Mouse (Mus musculus) megakaryocyte, embryonic 14.5 days (primary cell): ENCODE measurements around the gene Ampd2. TPM values are rescaled to one million over a fixed set of nuclear protein-coding genes. Genes with fewer than 3 reads are reported as not detected.

ENCODE experiments used
- H3K27me3 ChIP-seq: replicated peaks from 2 replicates; pipeline ENCODE3; 2012; ENCODE audit warnings: inconsistent platforms
- H3K36me3 ChIP-seq: replicated peaks from 2 replicates; pipeline ENCODE3; 2012; ENCODE audit warnings: low read length, inconsistent platforms, mixed read lengths
- H3K4me1 ChIP-seq: 2 replicates; pipeline ENCODE4 v1.6.1; 2012; ENCODE audit warnings: inconsistent platforms
- H3K4me3 ChIP-seq: replicated peaks from 2 replicates; pipeline ENCODE3; 2012; ENCODE audit warnings: moderate library complexity, mild to moderate bottlenecking, inconsistent platforms
- H3K9me3 ChIP-seq: 2 replicates; pipeline ENCODE4 v1.6.1; 2012; ENCODE audit warnings: inconsistent platforms
- FLI1 ChIP-seq: IDR thresholded peaks from 2 replicates; pipeline ENCODE4 v1.6.1; 2012; ENCODE audit warnings: low read length, inconsistent platforms, mixed read lengths
- GATA1 ChIP-seq: IDR thresholded peaks from 3 replicates; pipeline ENCODE4 v1.6.1; 2012; ENCODE audit warnings: mixed read lengths, low read length, inconsistent platforms, borderline replicate concordance
- polyA plus RNA-seq: library from polyadenylated mRNA; stranded (reverse); fragments of >175 nt; gene quantifications from 2 replicates; pipeline ENCODE4 v1.2.3, GENCODE M21; 2012; ENCODE audit warnings: low replicate concordance; ENCODE audit not compliant: insufficient read depth

Ampd2 gene
- polyA plus RNA-seq, 1 experiment: 101 TPM

DNA sequence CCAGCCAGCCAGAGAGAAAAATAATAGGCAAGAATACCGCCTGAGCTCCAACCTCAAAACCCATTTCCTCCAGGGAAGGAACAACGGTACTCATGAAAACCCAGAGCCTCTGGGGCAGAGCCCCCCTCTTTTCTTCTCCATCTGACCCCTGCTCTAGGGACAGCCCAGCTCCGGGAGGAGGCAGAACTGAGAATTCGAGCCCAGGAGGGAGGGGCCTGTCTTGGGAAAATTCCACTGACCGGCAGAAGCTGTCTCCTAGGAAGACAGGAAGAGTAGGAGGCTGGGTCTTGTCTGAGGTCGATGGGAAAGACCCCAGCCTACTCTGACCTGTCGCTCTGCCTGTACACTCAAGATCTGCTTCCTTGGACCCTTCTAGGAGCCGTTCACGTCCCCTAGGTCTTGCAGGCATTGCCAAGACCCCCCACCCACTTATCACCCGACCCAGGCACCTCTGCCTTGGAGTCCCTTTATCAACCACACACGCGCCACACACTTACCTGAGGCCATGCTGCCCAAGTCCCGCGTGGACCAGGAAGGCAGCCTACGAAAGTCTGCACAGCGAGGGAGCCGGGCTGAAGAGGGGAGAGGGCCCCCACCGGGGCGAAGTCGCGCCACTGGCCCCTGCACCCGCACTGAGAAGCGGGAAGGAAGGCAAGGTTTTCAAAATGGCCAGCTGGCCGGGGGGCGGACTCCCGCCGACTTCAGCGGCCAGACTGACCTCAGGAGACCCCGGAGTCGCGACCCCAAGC is 556 bp downstream of the Ampd2 start:
- Histone ChIP-seq H3K27me3 (no peaks in the 10 kb centered on the region), H3K4me1 (peaks cover 86% of the 10 kb centered on the region), H3K36me3 (peaks cover 24% of the 10 kb centered on the region), H3K4me3 (peak overlapping the region; percentile 98), H3K9me3 (no peaks in the 10 kb centered on the region)
- no peak for TF ChIP-seq GATA1
- no peak for TF ChIP-seq FLI1

DNA sequence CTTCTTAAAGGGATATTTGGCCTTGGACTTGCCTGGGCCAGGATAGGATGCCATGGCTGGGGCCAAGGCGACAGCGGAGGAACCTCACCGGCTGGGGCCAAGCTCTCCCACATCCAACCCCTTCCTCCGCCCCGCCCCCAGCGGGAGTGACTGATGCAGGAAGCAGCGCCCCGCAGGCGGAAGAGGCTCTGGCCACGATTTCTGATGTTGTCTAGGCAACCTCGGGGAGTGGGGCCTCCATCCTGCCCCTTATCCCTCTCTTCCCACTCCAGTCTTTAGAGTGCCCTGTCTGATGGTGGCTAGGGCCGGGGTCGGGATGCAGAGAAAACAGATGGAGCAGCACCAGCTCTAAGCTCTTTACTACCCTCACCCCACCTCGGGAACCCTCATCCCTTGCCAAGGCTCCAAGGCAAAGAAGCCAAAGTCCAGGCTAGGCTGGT is 1.1 kb downstream of the Ampd2 start:
- Histone ChIP-seq H3K4me1 (peaks cover 89% of the 10 kb centered on the region), H3K36me3 (peaks cover 30% of the 10 kb centered on the region), H3K4me3 (peak overlapping the region; percentile 98), H3K27me3 (no peaks in the 10 kb centered on the region), H3K9me3 (no peaks in the 10 kb centered on the region)
- no peak for TF ChIP-seq GATA1
- no peak; the same call in 1 of the 2 replicates for TF ChIP-seq FLI1

DNA sequence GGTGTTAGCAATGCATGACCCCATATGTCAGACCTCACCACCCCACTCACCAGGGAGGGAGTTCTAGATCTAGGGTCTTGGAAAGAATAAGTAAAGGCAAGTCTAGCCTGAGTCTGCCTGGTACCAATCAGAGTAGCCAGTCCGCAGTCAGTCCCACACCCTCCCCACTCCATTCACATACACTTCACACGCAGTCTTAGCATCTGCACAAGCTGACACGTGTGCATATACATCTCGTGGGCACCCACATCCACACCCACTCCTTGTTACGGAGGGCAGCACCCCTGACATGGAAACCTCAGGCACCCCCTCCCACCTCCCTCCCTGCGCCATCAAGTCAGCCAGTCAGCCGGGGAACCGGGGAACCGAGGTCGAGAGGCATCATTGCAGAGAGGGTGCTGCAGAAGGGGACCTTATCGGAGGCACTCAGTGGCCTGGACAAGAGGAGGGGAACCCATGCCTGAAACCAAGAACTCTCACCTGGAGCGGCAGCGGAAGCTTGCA is 1.6 kb downstream of the Ampd2 start:
- Histone ChIP-seq H3K4me1 (peaks cover 89% of the 10 kb centered on the region), H3K4me3 (peak overlapping the region; percentile 98), H3K36me3 (peaks cover 34% of the 10 kb centered on the region), H3K27me3 (no peaks in the 10 kb centered on the region), H3K9me3 (no peaks in the 10 kb centered on the region)
- TF ChIP-seq FLI1: no peak

DNA sequence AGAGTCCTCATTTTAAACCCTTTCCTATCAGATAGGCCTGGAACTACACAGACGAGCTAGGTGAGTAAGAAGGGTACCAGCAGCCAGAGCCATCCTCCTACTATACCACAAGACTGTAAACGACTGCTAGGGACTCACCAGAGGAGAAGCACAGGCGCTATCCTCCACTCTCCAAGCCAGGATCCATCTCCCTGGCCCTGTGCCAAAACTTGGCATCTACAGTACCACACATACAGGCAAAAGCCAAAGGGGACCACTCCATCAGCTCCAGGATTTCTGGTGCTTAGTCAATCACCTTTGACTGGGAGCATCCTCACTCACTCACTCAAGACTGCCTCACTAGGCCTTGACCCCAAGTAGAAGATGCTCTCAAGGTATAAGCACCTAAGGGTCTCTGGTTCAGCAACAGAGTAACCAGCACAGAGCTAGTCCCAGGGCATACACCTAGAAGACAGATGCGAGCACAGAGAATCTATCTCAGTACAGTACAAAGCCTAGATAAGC is 2.5 kb downstream of the Ampd2 start:
- no peaks in the 10 kb centered on the region for H3K27me3 ChIP-seq
- H3K36me3 ChIP-seq: peaks cover 43% of the 10 kb centered on the region
- peak overlapping the region; percentile 98 for H3K4me3 ChIP-seq
- no peak for TF ChIP-seq FLI1
- no peak for TF ChIP-seq GATA1
- no peaks in the 10 kb centered on the region for H3K9me3 ChIP-seq
- H3K4me1 ChIP-seq: peaks cover 85% of the 10 kb centered on the region

DNA sequence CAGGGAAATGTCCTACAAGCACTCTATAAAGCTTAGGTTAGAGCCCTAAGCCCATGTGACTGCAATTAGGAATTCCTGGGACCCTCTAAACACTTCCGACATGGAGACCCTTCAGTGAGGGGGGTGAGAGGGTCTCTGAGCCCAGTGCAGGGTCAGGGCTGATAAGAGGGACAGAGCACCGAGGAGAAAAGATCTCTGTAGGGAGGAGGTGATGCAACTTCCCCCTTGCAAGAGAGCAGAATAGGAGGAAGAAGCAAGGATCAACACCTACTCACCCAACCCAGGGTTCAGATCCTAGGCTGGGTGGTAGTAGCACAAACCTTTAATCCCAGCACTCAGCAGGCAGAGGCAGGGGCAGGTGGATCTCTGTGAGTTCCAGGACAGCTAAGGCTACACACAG is 3.3 kb downstream of the Ampd2 start:
- peaks cover 82% of the 10 kb centered on the region for H3K4me1 ChIP-seq
- H3K4me3 ChIP-seq: peak overlapping the region; percentile 98
- H3K36me3 ChIP-seq: peaks cover 51% of the 10 kb centered on the region

DNA sequence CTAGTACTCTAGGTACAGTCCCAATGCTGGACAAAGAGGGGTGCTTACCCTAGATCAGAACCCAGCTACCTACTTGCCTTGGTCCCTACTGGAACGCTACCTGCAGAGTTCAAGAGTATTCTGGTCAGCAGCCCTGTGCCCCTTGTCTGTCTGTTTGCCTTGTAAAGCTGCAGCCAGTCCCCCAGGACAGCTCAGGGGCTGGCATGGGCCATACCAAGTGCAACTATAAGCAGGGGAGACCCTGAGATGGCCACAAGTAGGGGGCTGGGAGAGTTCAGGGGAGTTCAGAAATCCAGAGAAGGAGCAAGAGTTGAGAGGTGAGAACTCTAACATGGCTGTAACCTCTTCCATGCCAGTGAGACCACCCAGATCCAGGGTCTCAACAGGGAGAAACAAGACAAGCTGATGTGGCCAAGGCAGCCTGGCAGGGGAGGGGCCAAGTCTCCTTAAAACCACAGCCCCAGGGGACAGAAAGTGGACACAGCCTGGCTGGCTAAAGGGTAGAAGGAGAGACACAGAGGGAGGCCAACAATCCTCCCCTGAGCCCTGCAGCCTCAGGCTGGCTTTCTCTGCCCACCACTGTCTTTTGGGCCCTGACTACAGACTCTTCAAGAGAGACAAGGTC is 4.1 kb downstream of the Ampd2 start:
- Histone ChIP-seq H3K27me3 (no peaks in the 10 kb centered on the region), H3K4me1 (peaks cover 80% of the 10 kb centered on the region), H3K9me3 (no peaks in the 10 kb centered on the region), H3K36me3 (peaks cover 59% of the 10 kb centered on the region), H3K4me3 (peak overlapping the region; percentile 98)
- TF ChIP-seq GATA1 (no peak), FLI1 (no peak)

More for the DNA sequence above, 3.3 kb downstream of the Ampd2 start:
- H3K9me3 ChIP-seq: no peaks in the 10 kb centered on the region
- no peaks in the 10 kb centered on the region for H3K27me3 ChIP-seq
- TF ChIP-seq FLI1 (no peak), GATA1 (no peak)

DNA sequence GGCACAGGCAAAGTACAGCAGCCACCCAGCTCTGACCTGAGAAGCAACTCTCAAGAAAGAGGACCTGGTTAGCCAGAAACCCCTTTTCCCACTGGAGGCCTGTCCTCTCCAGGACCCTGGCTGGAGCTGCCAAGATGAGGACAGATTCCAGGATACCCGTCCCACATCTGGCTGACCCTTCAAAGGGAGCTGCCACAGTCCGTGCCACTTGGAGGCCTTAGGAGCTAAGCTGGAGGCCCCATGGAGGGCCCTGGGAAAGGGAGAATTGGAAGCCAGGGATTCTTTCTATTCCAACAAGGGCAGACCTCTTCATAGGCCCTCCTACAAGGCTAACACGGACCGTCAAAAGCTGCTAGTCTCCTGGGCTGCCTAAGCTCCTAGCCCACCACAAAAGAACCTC is 4.8 kb downstream of the Ampd2 start:
- no peaks in the 10 kb centered on the region for H3K9me3 ChIP-seq
- H3K27me3 ChIP-seq: no peaks in the 10 kb centered on the region
- no peak for TF ChIP-seq FLI1
- no peak for TF ChIP-seq GATA1
- H3K4me3 ChIP-seq: no peak overlapping the region
- H3K4me1 ChIP-seq: peaks cover 73% of the 10 kb centered on the region
- peaks cover 66% of the 10 kb centered on the region for H3K36me3 ChIP-seq

DNA sequence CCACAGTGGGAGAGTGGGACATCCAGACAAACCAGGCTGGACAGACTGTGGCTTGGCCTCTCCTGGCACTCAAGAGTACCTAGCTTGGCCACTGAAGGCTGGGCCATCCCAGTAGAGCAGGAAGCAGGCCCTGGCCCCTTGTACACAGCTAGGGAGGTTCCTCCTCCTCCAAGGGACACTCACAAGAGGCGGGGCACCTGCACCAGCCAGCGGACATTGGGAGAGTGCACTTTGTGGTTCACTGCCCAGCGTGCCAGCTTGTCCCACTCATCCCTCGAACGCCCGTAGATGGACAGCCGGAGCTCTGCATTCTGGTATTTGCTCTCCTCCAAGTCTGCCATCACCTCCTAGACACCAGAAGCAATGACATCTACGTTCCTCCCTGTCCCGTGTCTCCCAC is 9.6 kb downstream of the Ampd2 start:
- H3K4me3 ChIP-seq: no peak overlapping the region
- H3K36me3 ChIP-seq: peaks cover 98% of the 10 kb centered on the region
- TF ChIP-seq GATA1 (no peak), FLI1 (no peak)
- H3K27me3 ChIP-seq: no peaks in the 10 kb centered on the region
- H3K4me1 ChIP-seq: peaks cover 55% of the 10 kb centered on the region
- H3K9me3 ChIP-seq: no peaks in the 10 kb centered on the region

DNA sequence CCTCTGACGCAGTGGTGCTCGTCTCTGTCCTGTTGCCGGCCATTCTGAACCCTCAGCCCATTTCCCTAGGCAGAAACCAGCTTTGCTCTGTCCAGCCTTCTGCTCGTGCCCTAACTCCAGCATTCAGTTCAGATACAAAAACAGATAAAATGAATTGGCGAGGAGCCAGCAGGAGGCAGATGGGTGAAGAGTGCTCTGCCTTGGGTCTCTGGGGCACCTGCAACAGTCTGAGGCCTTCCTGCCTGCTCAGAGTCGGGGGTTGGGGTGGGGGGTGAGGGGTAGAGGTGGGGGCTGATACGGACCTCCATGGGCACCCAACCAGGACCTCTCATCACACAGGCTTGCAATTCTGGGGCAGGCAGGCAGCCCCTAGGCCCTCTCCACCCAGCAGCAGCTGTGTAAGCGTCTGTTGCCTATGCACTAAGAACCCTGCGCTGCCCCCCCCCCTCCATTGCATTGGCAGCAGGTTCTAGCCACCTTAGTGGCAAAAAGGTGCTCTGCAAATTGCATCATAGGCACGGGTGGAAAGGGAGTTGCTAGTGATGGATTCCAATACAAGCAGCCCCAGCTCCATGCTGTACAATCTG is 13.4 kb downstream of the Ampd2 start:
- Histone ChIP-seq H3K9me3 (no peaks in the 10 kb centered on the region), H3K36me3 (peaks cover 73% of the 10 kb centered on the region), H3K4me3 (no peak overlapping the region), H3K4me1 (peaks cover 52% of the 10 kb centered on the region), H3K27me3 (no peaks in the 10 kb centered on the region)
- TF ChIP-seq GATA1 (no peak), FLI1 (no peak)
